Mouse (Mus musculus) hindbrain, embryonic 14.5 days (tissue): ENCODE data around the gene Rac3. TPM values are rescaled to one million over a fixed set of nuclear protein-coding genes. Genes with fewer than 3 reads are reported as not detected.

Experiments
- polyA plus RNA-seq: library from polyadenylated mRNA; unstranded; fragments of >200 nt; fragmentation: Nextera tagmentation; extraction: Ambion mirVana; gene quantifications from 2 replicates; pipeline ENCODE4 v1.2.1, GENCODE M21; 2014

The Rac3 gene
- polyA plus RNA-seq, 1 experiment from 2014 or later, result 124 TPM

Other genes starting within 250 kb of the Rac3 start
- 131 and 132 TPM in 2 replicates for gene Mrpl12, start 236.9 kb upstream of the Rac3 start, polyA plus RNA-seq
- gene Slc25a10, start 229.6 kb upstream of the Rac3 start, polyA plus RNA-seq, result 28.5 and 29.8 TPM in 2 replicates
- 0.27 and 0.32 TPM in 2 replicates for gene Gcgr, start 190.8 kb upstream of the Rac3 start, polyA plus RNA-seq
- gene Mcrip1, start 171.7 kb upstream of the Rac3 start, polyA plus RNA-seq, result 248 and 261 TPM in 2 replicates
- 0.29 TPM in 1 of 2 replicates, not detected in the other for gene Ppp1r27, start 170.3 kb upstream of the Rac3 start, polyA plus RNA-seq
- 295 and 326 TPM in 2 replicates for gene P4hb, start 148.2 kb upstream of the Rac3 start, polyA plus RNA-seq
- gene Arhgdia, start 139.8 kb upstream of the Rac3 start, polyA plus RNA-seq, result 435 and 490 TPM in 2 replicates
- 237 and 252 TPM in 2 replicates for gene Alyref, start 123.1 kb upstream of the Rac3 start, polyA plus RNA-seq
- 227 and 229 TPM in 2 replicates for gene Anapc11, start 123.0 kb upstream of the Rac3 start, polyA plus RNA-seq
- gene Npb, start 113.0 kb upstream of the Rac3 start, polyA plus RNA-seq, result 0.83 and 1.5 TPM in 2 replicates
- gene Pcyt2, start 103.5 kb upstream of the Rac3 start, polyA plus RNA-seq, result 173 and 181 TPM in 2 replicates
- 35.5 and 37.0 TPM in 2 replicates for gene Sirt7, start 96.2 kb upstream of the Rac3 start, polyA plus RNA-seq
- 35.4 and 37.8 TPM in 2 replicates for gene Mafg, start 87.9 kb upstream of the Rac3 start, polyA plus RNA-seq
- 16.8 and 17.9 TPM in 2 replicates for gene Pycr1, start 77.7 kb upstream of the Rac3 start, polyA plus RNA-seq
- gene Myadml2, start 73.3 kb upstream of the Rac3 start, polyA plus RNA-seq, result 1.1 and 1.4 TPM in 2 replicates
- gene Notum, start 60.3 kb upstream of the Rac3 start, polyA plus RNA-seq, result 2.2 and 3.5 TPM in 2 replicates
- 123 and 136 TPM in 2 replicates for gene Aspscr1, start 48.5 kb upstream of the Rac3 start, polyA plus RNA-seq
- 95.7 and 106 TPM in 2 replicates for gene Cenpx, start 7.7 kb upstream of the Rac3 start, polyA plus RNA-seq
- gene Lrrc45, start 7.5 kb upstream of the Rac3 start, polyA plus RNA-seq, result 52.7 and 56.5 TPM in 2 replicates
- 9.0 and 13.7 TPM in 2 replicates for gene Dcxr, start 5.8 kb downstream of the Rac3 start, polyA plus RNA-seq
- gene Cbr2, start 10.6 kb downstream of the Rac3 start, polyA plus RNA-seq, result 0.64 and 0.90 TPM in 2 replicates
- 1.8 and 2.2 TPM in 2 replicates for gene Hmga1b, start 41.3 kb downstream of the Rac3 start, polyA plus RNA-seq
- gene Rfng, start 62.7 kb downstream of the Rac3 start, polyA plus RNA-seq, result 86.1 and 87.0 TPM in 2 replicates
- 288 and 307 TPM in 2 replicates for gene Gps1, start 62.8 kb downstream of the Rac3 start, polyA plus RNA-seq
- gene Dus1l, start 74.9 kb downstream of the Rac3 start, polyA plus RNA-seq, result 43.8 and 43.9 TPM in 2 replicates
- gene Fasn, start 103.1 kb downstream of the Rac3 start, polyA plus RNA-seq, result 119 and 135 TPM in 2 replicates
- 5.0 and 5.2 TPM in 2 replicates for gene Ccdc57, start 211.4 kb downstream of the Rac3 start, polyA plus RNA-seq
- 4.2 and 4.4 TPM in 2 replicates for gene Slc16a3, start 227.0 kb downstream of the Rac3 start, polyA plus RNA-seq